Mouse (Mus musculus): ENCODE measurements around the gene Cenph. TPM values are rescaled to one million over a fixed set of nuclear protein-coding genes. Genes with fewer than 3 reads are reported as not detected.
"Not testable (repeated sequence)": the region's sequence is repeated elsewhere in the genome, so short reads cannot be mapped to it uniquely, and the experiment has no call there.

Gene Cenph
- polyA plus RNA-seq (2015; fragmentation: Nextera tagmentation; extraction: Ambion mirVana): 24.0 and 24.2 TPM in 2 replicates

- Histone ChIP-seq H3K4me2 (ENCODE audit: low read depth, low read length) (peak within 1 kb of the TSS; percentile 92), H3K4me3 (ENCODE audit: low read depth, low read length) (peak within 1 kb of the TSS; percentile 78), H3K9ac (ENCODE audit: low read depth, low read length) (peak within 1 kb of the TSS; percentile 79), H3K9me3 (replicated peaks; ENCODE audit: control insufficient read depth, low read length) (no peaks in the 10 kb centered on the region), H3K4me1 (ENCODE audit: control insufficient read depth, low read depth, low read length) (peaks cover 46% of the 10 kb centered on the region), H3K27me3 (ENCODE audit: control insufficient read depth, insufficient read depth, low read depth, low read length) (no peaks in the 10 kb centered on the region), H3K36me3 (ENCODE audit: control insufficient read depth, insufficient read depth) (peaks cover 25% of the 10 kb centered on the region), H3K27ac (ENCODE audit: low read length) (peak within 1 kb of the TSS; percentile 88)
- WGBS (ENCODE audit: insufficient replicate concordance): under 1% methylated on average over 46 of the region's 46 CpGs
- peak; percentile 82 for ATAC-seq (ENCODE audit: low read depth)
These were observed at the start of gene Cenph for GRCm38 (mm10) chr13:100775252-100776055. Gene Cenph, minus strand, starts transcription at chr13:100775899.

- H3K4me1 ChIP-seq (ENCODE audit: control insufficient read depth, low read depth, low read length): no peaks in the 10 kb centered on the region
- no peak overlapping the region for H3K9ac ChIP-seq (ENCODE audit: low read depth, low read length)
- H3K4me2 ChIP-seq (ENCODE audit: low read depth, low read length): no peak overlapping the region
- H3K9me3 ChIP-seq (replicated peaks; ENCODE audit: control insufficient read depth, low read length): no peaks in the 10 kb centered on the region
- WGBS (ENCODE audit: insufficient replicate concordance): 88% methylated on average over 3 of the region's 3 CpGs
- H3K4me3 ChIP-seq (ENCODE audit: low read depth, low read length): no peak overlapping the region
- H3K27ac ChIP-seq (ENCODE audit: low read length): no peak overlapping the region
- no peaks in the 10 kb centered on the region for H3K27me3 ChIP-seq (ENCODE audit: control insufficient read depth, insufficient read depth, low read depth, low read length)
- peaks cover 28% of the 10 kb centered on the region for H3K36me3 ChIP-seq (ENCODE audit: control insufficient read depth, insufficient read depth)
- ATAC-seq (ENCODE audit: low read depth): no peak
These were observed 49.2 kb upstream of the Cenph start for GRCm38 (mm10) chr13:100824916-100825315.

- no peak overlapping the region for H3K27ac ChIP-seq (ENCODE audit: low read length)
- H3K9ac ChIP-seq (ENCODE audit: low read depth, low read length): no peak overlapping the region
- H3K27me3 ChIP-seq (ENCODE audit: control insufficient read depth, insufficient read depth, low read depth, low read length): no peaks in the 10 kb centered on the region
- H3K4me3 ChIP-seq (ENCODE audit: low read depth, low read length): no peak overlapping the region
- H3K9me3 ChIP-seq (replicated peaks; ENCODE audit: control insufficient read depth, low read length): no peaks in the 10 kb centered on the region
- H3K4me2 ChIP-seq (ENCODE audit: low read depth, low read length): no peak overlapping the region
- H3K36me3 ChIP-seq (ENCODE audit: control insufficient read depth, insufficient read depth): peaks cover 29% of the 10 kb centered on the region
- WGBS (ENCODE audit: insufficient replicate concordance): 45% methylated on average over 6 of the region's 6 CpGs
- H3K4me1 ChIP-seq (ENCODE audit: control insufficient read depth, low read depth, low read length): no peaks in the 10 kb centered on the region
- ATAC-seq (ENCODE audit: low read depth): no peak
These were observed 48.6 kb upstream of the Cenph start for GRCm38 (mm10) chr13:100824306-100824705.

- 82% methylated on average over 3 of the region's 3 CpGs for WGBS (ENCODE audit: insufficient replicate concordance)
- ATAC-seq (ENCODE audit: low read depth): no peak
- no peaks in the 10 kb centered on the region for H3K4me1 ChIP-seq (ENCODE audit: control insufficient read depth, low read depth, low read length)
- no peak overlapping the region for H3K4me2 ChIP-seq (ENCODE audit: low read depth, low read length)
- H3K27ac ChIP-seq (ENCODE audit: low read length): no peak overlapping the region
- H3K4me3 ChIP-seq (ENCODE audit: low read depth, low read length): no peak overlapping the region
- no peak overlapping the region for H3K9ac ChIP-seq (ENCODE audit: low read depth, low read length)
- no peaks in the 10 kb centered on the region for H3K27me3 ChIP-seq (ENCODE audit: control insufficient read depth, insufficient read depth, low read depth, low read length)
- peaks cover 31% of the 10 kb centered on the region for H3K36me3 ChIP-seq (ENCODE audit: control insufficient read depth, insufficient read depth)
- H3K9me3 ChIP-seq (replicated peaks; ENCODE audit: control insufficient read depth, low read length): no peaks in the 10 kb centered on the region
These were observed 48.2 kb upstream of the Cenph start for GRCm38 (mm10) chr13:100823863-100824262.

- WGBS (ENCODE audit: insufficient replicate concordance): 74% methylated on average over 6 of the region's 6 CpGs
- Histone ChIP-seq H3K27me3 (ENCODE audit: control insufficient read depth, insufficient read depth, low read depth, low read length) (no peaks in the 10 kb centered on the region), H3K4me1 (ENCODE audit: control insufficient read depth, low read depth, low read length) (no peaks in the 10 kb centered on the region), H3K9ac (ENCODE audit: low read depth, low read length) (no peak overlapping the region), H3K27ac (ENCODE audit: low read length) (no peak overlapping the region), H3K36me3 (ENCODE audit: control insufficient read depth, insufficient read depth) (peaks cover 42% of the 10 kb centered on the region), H3K4me2 (ENCODE audit: low read depth, low read length) (no peak overlapping the region), H3K9me3 (replicated peaks; ENCODE audit: control insufficient read depth, low read length) (no peaks in the 10 kb centered on the region), H3K4me3 (ENCODE audit: low read depth, low read length) (no peak overlapping the region)
- no peak for ATAC-seq (ENCODE audit: low read depth)
These were observed 38.8 kb upstream of the Cenph start for GRCm38 (mm10) chr13:100814451-100814850.

DNA sequence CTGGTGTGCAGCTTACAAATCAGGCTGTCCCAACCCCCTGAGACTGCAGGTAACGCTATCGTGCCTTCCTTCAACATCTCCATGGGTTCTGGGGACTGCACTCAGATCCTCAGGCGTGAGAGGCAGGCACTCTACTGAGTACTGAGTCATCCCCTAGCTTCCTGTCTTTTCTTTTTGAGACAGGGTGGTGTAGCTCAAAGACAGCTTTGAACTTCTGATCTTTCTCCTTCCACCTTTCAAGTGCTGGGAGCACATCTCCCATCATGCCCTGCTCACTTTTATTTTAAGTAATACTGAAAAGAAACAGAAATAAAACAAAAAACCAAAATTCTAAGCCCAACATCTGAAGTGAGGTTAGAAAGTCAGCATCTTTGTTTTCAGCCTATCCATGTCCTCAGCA, 30.1 kb upstream of the Cenph start:
- Histone ChIP-seq H3K27me3 (ENCODE audit: control insufficient read depth, insufficient read depth, low read depth, low read length) (no peaks in the 10 kb centered on the region), H3K9me3 (replicated peaks; ENCODE audit: control insufficient read depth, low read length) (no peaks in the 10 kb centered on the region), H3K27ac (ENCODE audit: low read length) (no peak overlapping the region), H3K4me1 (ENCODE audit: control insufficient read depth, low read depth, low read length) (no peaks in the 10 kb centered on the region), H3K4me2 (ENCODE audit: low read depth, low read length) (no peak overlapping the region), H3K36me3 (ENCODE audit: control insufficient read depth, insufficient read depth) (peaks cover 46% of the 10 kb centered on the region), H3K4me3 (ENCODE audit: low read depth, low read length) (no peak overlapping the region), H3K9ac (ENCODE audit: low read depth, low read length) (no peak overlapping the region)
- 82% methylated on average over 3 of the region's 3 CpGs for WGBS (ENCODE audit: insufficient replicate concordance)
- ATAC-seq (ENCODE audit: low read depth): no peak

DNA sequence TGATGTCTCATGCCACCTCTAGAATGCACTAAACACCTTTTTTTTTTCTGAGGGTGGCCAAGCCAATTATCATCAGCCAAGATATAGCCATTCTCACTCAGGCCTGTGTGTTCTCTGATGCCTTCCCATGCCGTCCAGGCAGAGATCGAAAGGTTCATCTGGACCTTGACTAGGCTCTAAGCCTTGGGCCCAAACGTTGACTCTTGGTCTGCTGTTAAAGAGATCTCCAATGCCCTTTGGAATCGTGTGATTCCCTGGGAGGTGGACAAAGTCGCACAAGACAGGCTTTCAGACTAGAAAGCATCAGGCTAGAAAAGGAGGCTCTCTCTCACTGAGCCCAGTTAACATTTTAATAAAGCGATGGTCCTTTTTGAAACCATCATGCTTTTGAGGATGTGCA, 21.5 kb upstream of the Cenph start:
- Histone ChIP-seq H3K4me1 (ENCODE audit: control insufficient read depth, low read depth, low read length) (no peaks in the 10 kb centered on the region), H3K9ac (ENCODE audit: low read depth, low read length) (no peak overlapping the region), H3K4me3 (ENCODE audit: low read depth, low read length) (no peak overlapping the region), H3K4me2 (ENCODE audit: low read depth, low read length) (no peak overlapping the region), H3K9me3 (replicated peaks; ENCODE audit: control insufficient read depth, low read length) (no peaks in the 10 kb centered on the region), H3K36me3 (ENCODE audit: control insufficient read depth, insufficient read depth) (no peaks in the 10 kb centered on the region), H3K27me3 (ENCODE audit: control insufficient read depth, insufficient read depth, low read depth, low read length) (no peaks in the 10 kb centered on the region), H3K27ac (ENCODE audit: low read length) (no peak overlapping the region)
- no peak for ATAC-seq (ENCODE audit: low read depth)
- WGBS (ENCODE audit: insufficient replicate concordance): 77% methylated on average over 6 of the region's 6 CpGs

GRCm38 (mm10) chr13:100789083-100789482, 13.4 kb upstream of the Cenph start:
- Histone ChIP-seq H3K4me3 (ENCODE audit: low read depth, low read length) (no peak overlapping the region), H3K27ac (ENCODE audit: low read length) (no peak overlapping the region), H3K4me2 (ENCODE audit: low read depth, low read length) (no peak overlapping the region), H3K4me1 (ENCODE audit: control insufficient read depth, low read depth, low read length) (peaks cover 18% of the 10 kb centered on the region), H3K9me3 (replicated peaks; ENCODE audit: control insufficient read depth, low read length) (no peaks in the 10 kb centered on the region), H3K36me3 (ENCODE audit: control insufficient read depth, insufficient read depth) (peaks cover 11% of the 10 kb centered on the region), H3K9ac (ENCODE audit: low read depth, low read length) (no peak overlapping the region), H3K27me3 (ENCODE audit: control insufficient read depth, insufficient read depth, low read depth, low read length) (no peaks in the 10 kb centered on the region)
- 82% methylated on average over 3 of the region's 3 CpGs for WGBS (ENCODE audit: insufficient replicate concordance)
- no peak for ATAC-seq (ENCODE audit: low read depth)

- ATAC-seq (ENCODE audit: low read depth); H3K4me3 ChIP-seq (ENCODE audit: low read depth, low read length); H3K4me2 ChIP-seq (ENCODE audit: low read depth, low read length); H3K27ac ChIP-seq (ENCODE audit: low read length); H3K27me3 ChIP-seq (ENCODE audit: control insufficient read depth, insufficient read depth, low read depth, low read length); H3K9me3 ChIP-seq (replicated peaks; ENCODE audit: control insufficient read depth, low read length); H3K9ac ChIP-seq (ENCODE audit: low read depth, low read length): not testable (repeated sequence)
- Histone ChIP-seq H3K36me3 (ENCODE audit: control insufficient read depth, insufficient read depth) (peaks cover 22% of the 10 kb centered on the region), H3K4me1 (ENCODE audit: control insufficient read depth, low read depth, low read length) (peaks cover 27% of the 10 kb centered on the region)
- WGBS (ENCODE audit: insufficient replicate concordance): 85% methylated on average over 12 of the region's 14 CpGs
These were observed 12.4 kb upstream of the Cenph start for GRCm38 (mm10) chr13:100788057-100788456.

Measured in liver, embryonic 16.5 days (tissue).